Mouse (Mus musculus) heart, embryonic 14.5 days (tissue): Measurements from ENCODE around the gene Tssk6. TPM values are rescaled to one million over a fixed set of nuclear protein-coding genes. Genes with fewer than 3 reads are reported as not detected.

Experiments
- ATAC-seq: fragments of 200-750 bp; cut with Nextera tagmentation; 2 replicates; pipeline ENCODE4 v1.8.0; 2017; ENCODE audit warnings: low read depth, moderate TSS enrichment; ENCODE audit not compliant: insufficient number of reproducible peaks, insufficient read depth, low FRiP score
- H3K27ac ChIP-seq, 2 experiments: fragments of 200-500 bp in 1 of 2; fragments of 300-500 bp in 1 of 2; sonication (generic) in 1 of 2; replicated peaks in 1 of 2; 2 replicates each; pipeline ENCODE4 v1.5.1; 2012 to 2014; ENCODE audit warnings: low read depth in 2 of 2, low read length in 2 of 2, control low read depth in 1 of 2, mild to moderate bottlenecking in 1 of 2, mixed read lengths in 1 of 2; ENCODE audit not compliant: control insufficient read depth in 1 of 2, insufficient read depth in 1 of 2
- H3K27me3 ChIP-seq: fragments of 300-500 bp; sonication (generic); 2 replicates; pipeline ENCODE4 v1.6.1; 2014; ENCODE audit warnings: mild to moderate bottlenecking, low read length, control low read depth; ENCODE audit not compliant: control insufficient read depth, insufficient read depth
- H3K36me3 ChIP-seq: fragments of 300-500 bp; sonication (generic); 2 replicates; pipeline ENCODE4 v1.6.1; 2014; ENCODE audit warnings: mild to moderate bottlenecking, control low read depth, low read length, mixed read lengths; ENCODE audit not compliant: control insufficient read depth, insufficient read depth
- H3K4me1 ChIP-seq, 2 experiments: fragments of 200-500 bp in 1 of 2; fragments of 300-500 bp in 1 of 2; sonication (generic) in 1 of 2; 2 replicates each; pipeline ENCODE4 v1.6.1; 2012 to 2014; ENCODE audit warnings: low read length in 2 of 2, control low read depth in 1 of 2, mixed read lengths in 1 of 2; ENCODE audit not compliant: control insufficient read depth in 2 of 2, insufficient read depth in 2 of 2
- H3K4me2 ChIP-seq: fragments of 300-500 bp; sonication (generic); 2 replicates; pipeline ENCODE4 v1.6.1; 2014; ENCODE audit warnings: mild to moderate bottlenecking, low read length
- H3K4me3 ChIP-seq, 2 experiments: fragments of 200-500 bp in 1 of 2; fragments of 300-500 bp in 1 of 2; sonication (generic) in 1 of 2; 2 replicates each; pipeline ENCODE4 v1.5.1; 2012 to 2014; ENCODE audit warnings: low read length in 2 of 2, mild to moderate bottlenecking in 2 of 2, control low read depth in 1 of 2, low read depth in 1 of 2, moderate library complexity in 1 of 2; ENCODE audit not compliant: control insufficient read depth in 1 of 2, insufficient read depth in 1 of 2
- H3K9ac ChIP-seq: fragments of 300-500 bp; sonication (generic); 2 replicates; pipeline ENCODE4 v1.6.1; 2014; ENCODE audit warnings: mild to moderate bottlenecking, low read length
- H3K9me3 ChIP-seq: fragments of 300-500 bp; sonication (generic); 2 replicates; pipeline ENCODE4 v1.6.1; 2016; ENCODE audit warnings: low read length, control low read depth; ENCODE audit not compliant: control insufficient read depth
- WGBS: fragments of 180-500 bp; shearing (Covaris S2); extraction: QIAGEN DNeasy Blood & Tissue Kit; methylation state at CpG from one replicate; pipeline ENCODE4 v1.1.7; 2014; 5-methylcytosine and 5-hydroxymethylcytosine counted together
- polyA plus RNA-seq: library from polyadenylated mRNA; unstranded; fragments of >200 nt; fragmentation: Nextera tagmentation; extraction: Ambion mirVana; gene quantifications from 2 replicates; pipeline ENCODE4 v1.2.1, GENCODE M21; 2014

Tssk6 gene
- polyA plus RNA-seq, 1 experiment from 2014 or later = 1.8 TPM

- Histone ChIP-seq H3K9ac (no peak overlapping the region), H3K4me1 (peaks cover 5 to 6% of the 10 kb centered on the region in 2 experiments; a peak in 1 of 4 replicates), H3K9me3 (no peaks in the 10 kb centered on the region), H3K4me3 (no peak overlapping the region), H3K27me3 (no peaks in the 10 kb centered on the region), H3K4me2 (no peak overlapping the region), H3K27ac (no peak overlapping the region), H3K36me3 (no peaks in the 10 kb centered on the region)
- no peak for ATAC-seq
- 82% methylated on average over 11 of the region's 11 CpGs for WGBS
Measured at GRCm38 (mm10) chr8:69870003-69870765, 31.8 kb upstream of the Tssk6 start.

GRCm38 (mm10) chr8:69870907-69871306, 31.1 kb upstream of the Tssk6 start:
- Histone ChIP-seq H3K27ac (no peak overlapping the region), H3K27me3 (no peaks in the 10 kb centered on the region), H3K4me2 (no peak overlapping the region), H3K4me3 (no peak overlapping the region), H3K36me3 (no peaks in the 10 kb centered on the region), H3K4me1 (peaks cover 5 to 6% of the 10 kb centered on the region in 2 experiments; a peak in 1 of 4 replicates), H3K9ac (no peak overlapping the region), H3K9me3 (no peaks in the 10 kb centered on the region)
- 75% methylated on average over 6 of the region's 6 CpGs for WGBS
- ATAC-seq = no peak

GRCm38 (mm10) chr8:69874155-69874554, 27.8 kb upstream of the Tssk6 start:
- H3K4me1 ChIP-seq = 0 out of 4 replicates have a peak, but pooled peaks cover 0 to 5% of the 10 kb centered on the region in 2 experiments
- H3K4me2 ChIP-seq = no peak overlapping the region
- no peak overlapping the region for H3K9ac ChIP-seq
- 9% methylated on average over 9 of the region's 9 CpGs for WGBS
- no peak for ATAC-seq
- H3K4me3 ChIP-seq = no peak overlapping the region
- no peaks in the 10 kb centered on the region for H3K36me3 ChIP-seq
- H3K27me3 ChIP-seq = peaks cover 8% of the 10 kb centered on the region
- no peaks in the 10 kb centered on the region for H3K9me3 ChIP-seq
- H3K27ac ChIP-seq = no peak overlapping the region

- H3K36me3 ChIP-seq = no peaks in the 10 kb centered on the region
- no peak overlapping the region for H3K9ac ChIP-seq
- no peaks in the 10 kb centered on the region for H3K9me3 ChIP-seq
- no peak overlapping the region for H3K4me2 ChIP-seq
- peaks cover 13% of the 10 kb centered on the region for H3K27me3 ChIP-seq
- no peak overlapping the region for H3K27ac ChIP-seq
- H3K4me3 ChIP-seq = no peak overlapping the region
- 0 out of 4 replicates have a peak, but pooled peaks cover 0 to 5% of the 10 kb centered on the region in 2 experiments for H3K4me1 ChIP-seq
- ATAC-seq = no peak
- 75% methylated on average over 13 of the region's 13 CpGs for WGBS
Measured at GRCm38 (mm10) chr8:69874654-69875053, 27.3 kb upstream of the Tssk6 start.

- H3K4me2 ChIP-seq = no peak overlapping the region
- H3K9me3 ChIP-seq = no peaks in the 10 kb centered on the region
- 40% methylated on average over 10 of the region's 10 CpGs for WGBS
- no peaks in the 10 kb centered on the region for H3K36me3 ChIP-seq
- peaks cover 0 to 5% of the 10 kb centered on the region in 2 experiments; a peak in 1 of 4 replicates for H3K4me1 ChIP-seq
- no peak overlapping the region for H3K27ac ChIP-seq
- H3K27me3 ChIP-seq = peaks cover 27% of the 10 kb centered on the region
- H3K9ac ChIP-seq = no peak overlapping the region
- no peak for ATAC-seq
- H3K4me3 ChIP-seq = no peak overlapping the region
Measured at GRCm38 (mm10) chr8:69876097-69876496, 25.9 kb upstream of the Tssk6 start.

- no peak overlapping the region for H3K4me3 ChIP-seq
- WGBS = 71% methylated on average over 10 of the region's 10 CpGs
- H3K4me2 ChIP-seq = no peak overlapping the region
- H3K27ac ChIP-seq = no peak overlapping the region
- H3K36me3 ChIP-seq = no peaks in the 10 kb centered on the region
- peaks cover 4 to 14% of the 10 kb centered on the region in 2 experiments; a peak in 3 of 4 replicates for H3K4me1 ChIP-seq
- no peak overlapping the region for H3K9ac ChIP-seq
- no peak for ATAC-seq
- H3K27me3 ChIP-seq = peaks cover 36% of the 10 kb centered on the region
- no peaks in the 10 kb centered on the region for H3K9me3 ChIP-seq
Measured at GRCm38 (mm10) chr8:69876967-69877366, 25.0 kb upstream of the Tssk6 start.

- no peak overlapping the region for H3K9ac ChIP-seq
- no peaks in the 10 kb centered on the region for H3K36me3 ChIP-seq
- H3K27me3 ChIP-seq = peaks cover 40% of the 10 kb centered on the region
- no peak overlapping the region for H3K27ac ChIP-seq
- peaks cover 6 to 17% of the 10 kb centered on the region in 2 experiments; a peak in 3 of 4 replicates for H3K4me1 ChIP-seq
- no peak overlapping the region for H3K4me2 ChIP-seq
- H3K4me3 ChIP-seq = no peak overlapping the region
- 91% methylated on average over 4 of the region's 4 CpGs for WGBS
- H3K9me3 ChIP-seq = no peaks in the 10 kb centered on the region
- no peak for ATAC-seq
Measured at GRCm38 (mm10) chr8:69877396-69877795, 24.6 kb upstream of the Tssk6 start.
